ENCODE assay signal across 23 mouse cellular contexts in genomic region chr16:85047310-85047709, GRCm38 (mm10).
A peak's percentile ranks its signal among the peaks of the same experiment; 100 is the strongest.
DNase-seq lines count a peak whose midpoint lies in the region; ATAC-seq lines count a peak whose summit lies in the region.
"Had no signal": no experiment of that assay in that cellular context is flagged by ENCODE, and none has a peak within 500 bp of the region (broad histone marks: within the 10 kb centered on the region; RNA-seq: fewer than 3 reads in every experiment).

No protein-coding gene starts in this region.

- no peaks in the 10 kb centered on the region for H3K27me3 ChIP-seq in embryonic facial prominence, embryonic 14.5 days (replicated peaks; ENCODE audit: control insufficient read depth, insufficient read depth, low read length)
- H3K27me3 ChIP-seq in embryonic facial prominence, embryonic 10.5 days (replicated peaks; ENCODE audit: low read depth, poor library complexity, severe bottlenecking) = no peaks in the 10 kb centered on the region
- no peaks in the 10 kb centered on the region for H3K27me3 ChIP-seq in kidney, embryonic 15.5 days
- H3K27me3 ChIP-seq in limb, embryonic 13.5 days = no peaks in the 10 kb centered on the region
- H3K27me3 ChIP-seq: embryonic facial prominence, embryonic 13.5 days; forebrain, embryonic 15.5 days had no signal

- H3K9ac ChIP-seq in embryonic facial prominence, embryonic 14.5 days (ENCODE audit: low read depth, low read length) = no peak overlapping the region
- no peak overlapping the region for H3K9ac ChIP-seq in kidney, embryonic 15.5 days
- no peak overlapping the region for H3K9ac ChIP-seq in limb, embryonic 13.5 days
- H3K9ac ChIP-seq: embryonic facial prominence, embryonic 13.5 days; forebrain, embryonic 15.5 days; hindbrain, embryonic 14.5 days had no signal

- WGBS in embryonic facial prominence, embryonic 14.5 days = 64% methylated on average over 6 of the region's 6 CpGs
- WGBS in embryonic facial prominence, embryonic 10.5 days = 71% methylated on average over 6 of the region's 6 CpGs
- 60% methylated on average over 6 of the region's 6 CpGs for WGBS in kidney, embryonic 15.5 days
- WGBS in limb, embryonic 13.5 days = 44% methylated on average over 6 of the region's 6 CpGs

- H3K4me1 ChIP-seq in embryonic facial prominence, embryonic 14.5 days (ENCODE audit: control insufficient read depth, insufficient read depth, low read length) = no peaks in the 10 kb centered on the region
- H3K4me1 ChIP-seq in embryonic facial prominence, embryonic 10.5 days = peaks cover 4% of the 10 kb centered on the region
- peaks cover 9% of the 10 kb centered on the region; the same call in 1 of the 2 replicates for H3K4me1 ChIP-seq in kidney, embryonic 15.5 days
- peaks cover 28% of the 10 kb centered on the region for H3K4me1 ChIP-seq in limb, embryonic 13.5 days
- H3K4me1 ChIP-seq: heart, embryonic 10.5 days had no signal

- H3K9me3 ChIP-seq in embryonic facial prominence, embryonic 14.5 days (ENCODE audit: control insufficient read depth, low read length) = no peaks in the 10 kb centered on the region
- H3K9me3 ChIP-seq in embryonic facial prominence, embryonic 10.5 days = no peaks in the 10 kb centered on the region
- H3K9me3 ChIP-seq in kidney, embryonic 15.5 days (replicated peaks) = no peaks in the 10 kb centered on the region
- no peaks in the 10 kb centered on the region for H3K9me3 ChIP-seq in limb, embryonic 13.5 days
- H3K9me3 ChIP-seq: embryonic facial prominence, embryonic 13.5 days; forebrain, embryonic 15.5 days; heart, embryonic 10.5 days had no signal

- no peak overlapping the region for H3K4me3 ChIP-seq in embryonic facial prominence, embryonic 14.5 days (ENCODE audit: low read depth, low read length)
- H3K4me3 ChIP-seq in embryonic facial prominence, embryonic 10.5 days = no peak overlapping the region
- no peak overlapping the region for H3K4me3 ChIP-seq in kidney, embryonic 15.5 days (replicated peaks)
- H3K4me3 ChIP-seq in limb, embryonic 13.5 days = no peak overlapping the region
- H3K4me3 ChIP-seq: embryonic facial prominence, embryonic 13.5 days; erythroblast, embryonic 14.5 days; forebrain, embryonic 15.5 days; heart, embryonic 10.5 days had no signal

- peak; percentile 76; the same call in 1 of the 2 replicates for ATAC-seq in embryonic facial prominence, embryonic 14.5 days (ENCODE audit: low read depth)
- 0 out of 2 replicates have a peak, but pooled peaks have one; percentile 41 for ATAC-seq in kidney, embryonic 15.5 days (replicated peaks; ENCODE audit: low FRiP score)
- peak; percentile 71 for ATAC-seq in limb, embryonic 13.5 days (ENCODE audit: low FRiP score, low read depth)
- ATAC-seq in granulocyte monocyte progenitor cell, adult 5-6 weeks (replicated peaks; ENCODE audit: poor library complexity, severe bottlenecking) = no peak
- ATAC-seq: activated CD4-positive, CD25-positive, alpha-beta regulatory T cell, adult 4 months; CD4-positive, CD25-positive, alpha-beta regulatory T cell, adult 4 months; forebrain, embryonic 15.5 days; intestine, postnatal 0 days had no signal

- H3K4me2 ChIP-seq in embryonic facial prominence, embryonic 14.5 days (ENCODE audit: low read depth, low read length) = no peak overlapping the region
- H3K4me2 ChIP-seq in kidney, embryonic 15.5 days = no peak overlapping the region
- no peak overlapping the region; the same call in 1 of the 2 replicates for H3K4me2 ChIP-seq in limb, embryonic 13.5 days (replicated peaks)
- H3K4me2 ChIP-seq: embryonic facial prominence, embryonic 13.5 days; forebrain, embryonic 15.5 days; hindbrain, embryonic 14.5 days had no signal

- H3K36me3 ChIP-seq in embryonic facial prominence, embryonic 14.5 days (ENCODE audit: control insufficient read depth, insufficient read depth, low read length) = peaks cover 19% of the 10 kb centered on the region
- peaks cover 24% of the 10 kb centered on the region for H3K36me3 ChIP-seq in embryonic facial prominence, embryonic 10.5 days (replicated peaks)
- H3K36me3 ChIP-seq in kidney, embryonic 15.5 days = peaks cover 15% of the 10 kb centered on the region
- peaks cover 22% of the 10 kb centered on the region for H3K36me3 ChIP-seq in limb, embryonic 13.5 days

- H3K27ac ChIP-seq in embryonic facial prominence, embryonic 14.5 days (replicated peaks; ENCODE audit: low read depth, low read length) = no peak overlapping the region
- no peak overlapping the region for H3K27ac ChIP-seq in embryonic facial prominence, embryonic 10.5 days (replicated peaks)
- no peak overlapping the region for H3K27ac ChIP-seq in kidney, embryonic 15.5 days
- H3K27ac ChIP-seq in limb, embryonic 13.5 days = no peak overlapping the region; the same call in 1 of the 2 replicates
- H3K27ac ChIP-seq: embryonic facial prominence, embryonic 13.5 days; forebrain, embryonic 15.5 days; heart, embryonic 10.5 days; hindbrain, embryonic 14.5 days had no signal

- DNase-seq in embryonic facial prominence, embryonic 14.5 days (ENCODE audit: low spot score) = peak; percentile 44
- DNase-seq in embryonic facial prominence, embryonic 10.5 days (ENCODE audit: low spot score) = no peak
- no peak for DNase-seq in kidney, postnatal 10 days
- DNase-seq in ES-CJ7 (ENCODE audit: low read depth, low spot score) = peak; percentile 14
- DNase-seq: adrenal gland, postnatal 14 days; B cell, adult 2 months; cerebellum, adult 11-12 months; cerebellum, adult 9-10 months; cerebellum, postnatal 25 days; gastrocnemius, postnatal 14 days; heart, adult 18-20 months; heart, postnatal 10 days had no signal

Comparison
In these comparisons a context has a peak if more than half of its experiments do, and no peak if none do; other contexts are left out.
1. DNase-seq: peak in embryonic facial prominence, embryonic 14.5 days (single experiment) and ES-CJ7 (single experiment); none in embryonic facial prominence, embryonic 10.5 days (single experiment) and kidney, postnatal 10 days (single experiment).